Mouse (Mus musculus): ENCODE results near the gene Golm1.
A peak's percentile ranks its signal among the peaks of the same experiment; 100 is the strongest.

Gene Golm1

DNA sequence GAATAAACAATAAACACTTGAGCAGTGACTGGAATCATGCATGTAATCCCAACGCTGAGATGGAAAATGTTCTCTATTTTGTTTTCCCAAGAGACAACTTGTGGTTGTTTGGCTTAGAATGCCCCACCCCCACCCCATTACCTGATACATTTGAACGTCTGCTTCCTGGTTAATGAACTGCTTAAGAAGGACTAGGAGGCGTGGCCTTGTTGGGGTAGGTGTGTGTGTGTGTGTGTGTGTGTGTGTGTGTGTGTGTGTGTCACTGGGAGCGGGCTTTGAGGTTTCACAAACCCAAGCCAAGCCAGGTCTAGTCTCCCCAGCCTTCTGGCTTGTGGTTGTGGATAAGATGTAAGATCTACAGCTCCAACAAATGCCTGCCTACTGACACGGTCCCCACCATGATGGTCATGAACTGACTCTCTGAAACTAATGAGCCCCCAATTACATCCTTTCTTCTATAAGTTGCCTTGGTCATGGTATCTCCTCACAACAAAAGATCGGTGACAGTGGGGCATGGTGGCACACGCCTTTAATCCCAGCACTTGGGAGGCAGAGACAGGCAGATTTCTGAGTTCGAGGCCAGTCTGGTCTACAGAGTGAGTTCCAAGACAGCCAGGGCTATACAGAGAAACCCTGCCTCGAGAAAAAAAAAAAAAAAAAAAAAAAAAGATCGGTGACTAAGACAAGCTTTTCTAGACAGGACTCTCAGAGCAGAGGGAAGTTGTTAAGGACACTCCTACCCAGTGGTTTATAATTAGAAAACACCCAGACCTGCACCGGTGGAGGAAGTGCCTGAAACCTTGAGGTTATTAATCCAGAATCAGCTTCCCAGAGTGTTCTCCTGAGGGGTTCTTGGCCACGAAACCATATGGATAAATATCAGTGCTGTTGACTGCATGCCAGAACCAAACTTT lies 962 bp upstream of the Golm1 start:
- no peak for DNase-seq (ENCODE audit: low read depth, low spot score)

- no peak for DNase-seq (ENCODE audit: low read depth, low spot score)
Measured at GRCm38 (mm10) chr13:59674761-59675150, 855 bp downstream of the Golm1 start.

DNA sequence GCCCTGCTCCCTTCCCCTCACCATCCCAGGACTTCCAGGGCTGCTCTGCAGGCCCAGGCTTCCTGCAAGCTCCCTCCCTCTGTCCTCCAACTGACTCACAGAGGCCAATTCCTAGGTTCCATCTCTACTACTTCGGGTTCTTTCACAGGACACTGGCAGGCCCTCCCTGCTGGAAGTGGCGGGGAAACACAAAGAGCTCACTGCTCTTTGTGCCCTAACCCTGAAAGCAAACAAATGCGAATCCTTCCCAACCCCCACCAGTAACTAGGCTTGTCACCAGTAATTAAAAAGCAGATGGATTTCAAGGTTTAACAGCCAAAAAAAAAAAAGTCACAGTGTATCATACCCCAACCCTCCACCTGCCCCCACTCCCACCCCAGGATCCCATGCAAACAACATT lies 1.4 kb downstream of the Golm1 start:
- no peak for DNase-seq (ENCODE audit: low read depth, low spot score)

- no peak for DNase-seq (ENCODE audit: low read depth, low spot score)
Measured at GRCm38 (mm10) chr13:59673597-59673996, 2.0 kb downstream of the Golm1 start.

DNA sequence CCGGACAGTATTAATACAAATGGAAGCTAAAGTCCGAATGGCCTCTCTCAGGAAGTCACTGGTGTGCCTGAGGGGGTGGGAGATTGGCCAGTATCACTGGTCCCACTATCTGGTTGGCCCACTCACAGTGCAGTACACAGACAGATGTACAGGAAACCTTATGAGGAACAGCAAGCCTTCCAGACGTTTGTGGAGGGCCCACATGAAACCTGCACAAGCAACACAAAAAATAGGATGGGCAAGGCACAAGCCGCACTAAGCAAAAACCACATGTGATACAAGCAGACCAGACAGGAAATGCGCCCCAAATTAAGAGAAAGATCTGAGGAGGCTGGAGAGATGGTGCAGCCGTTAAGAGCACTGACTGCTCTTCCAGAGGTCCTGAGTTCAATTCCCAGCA lies 3.4 kb downstream of the Golm1 start:
- no peak for DNase-seq (ENCODE audit: low read depth, low spot score)

DNA sequence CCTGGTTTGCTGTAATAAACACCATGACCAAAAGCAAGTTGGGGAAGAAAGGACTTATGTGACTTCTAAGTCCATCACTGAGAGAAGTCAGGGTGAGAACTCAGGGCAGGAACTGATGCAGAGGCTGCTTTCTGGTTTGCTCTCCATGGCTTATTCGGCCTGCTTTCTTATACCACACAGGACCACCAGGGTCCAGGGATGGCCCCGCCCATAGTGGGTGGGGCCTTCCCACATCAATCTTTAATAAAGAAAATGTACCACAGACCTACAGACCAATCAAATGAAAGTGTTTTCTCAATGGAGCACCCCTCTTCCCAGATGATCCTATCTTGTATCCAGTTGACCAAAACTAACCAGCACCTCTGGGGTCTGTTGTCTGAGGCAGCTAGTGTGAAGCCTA lies 4.1 kb downstream of the Golm1 start:
- no peak for DNase-seq (ENCODE audit: low read depth, low spot score)

DNA sequence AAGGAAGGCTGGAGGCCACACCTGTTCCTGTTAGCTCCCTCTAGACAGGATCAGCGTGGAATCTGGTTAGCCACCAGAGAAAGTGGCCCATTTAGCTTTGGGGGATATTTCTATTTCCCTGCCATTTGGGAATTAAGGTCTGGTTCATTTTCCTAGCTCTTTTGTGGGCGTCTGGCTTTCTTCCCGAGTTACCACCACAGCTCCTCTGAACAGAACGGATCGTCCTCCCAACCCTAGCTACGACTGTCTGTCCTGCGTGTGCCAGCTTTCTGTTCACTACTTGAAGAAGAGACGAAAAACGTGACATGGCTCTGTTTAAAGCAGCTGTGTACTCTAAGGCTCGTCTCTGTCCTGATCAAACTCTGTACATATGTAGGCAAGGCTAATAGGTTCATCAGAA lies 5.7 kb downstream of the Golm1 start:
- DNase-seq (ENCODE audit: low read depth, low spot score): no peak

DNA sequence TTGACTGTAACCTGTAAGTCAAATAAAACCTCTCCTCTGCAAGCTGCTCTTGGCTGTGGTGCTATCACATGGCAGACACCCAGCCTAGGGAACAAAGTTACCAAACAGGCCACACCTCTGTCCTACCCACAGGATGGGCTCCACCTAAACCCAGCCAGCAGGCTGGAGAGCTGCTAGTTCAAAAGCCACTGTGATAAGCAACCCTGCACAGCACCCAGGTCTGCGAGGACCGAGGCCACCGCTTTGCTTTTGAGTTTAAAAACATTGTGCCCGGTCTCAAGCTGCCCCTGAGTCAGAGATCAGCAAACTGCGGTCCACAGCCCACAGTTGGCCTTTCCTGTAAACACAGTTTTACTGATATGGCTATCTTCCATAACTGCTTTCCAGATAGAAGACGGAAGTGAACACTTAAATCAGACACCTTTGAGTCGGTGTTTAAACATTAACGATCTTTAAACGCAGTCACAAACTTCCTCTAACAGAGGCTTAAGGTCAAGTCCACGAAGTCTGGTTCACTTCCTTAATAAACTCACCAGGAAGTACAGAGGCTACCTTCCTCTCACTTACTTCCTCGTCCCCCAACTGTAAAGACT lies 7.0 kb downstream of the Golm1 start:
- DNase-seq (ENCODE audit: low read depth, low spot score): peak; percentile 23

GRCm38 (mm10) chr13:59667763-59668162 lies 7.8 kb downstream of the Golm1 start:
- DNase-seq (ENCODE audit: low read depth, low spot score): no peak

DNA sequence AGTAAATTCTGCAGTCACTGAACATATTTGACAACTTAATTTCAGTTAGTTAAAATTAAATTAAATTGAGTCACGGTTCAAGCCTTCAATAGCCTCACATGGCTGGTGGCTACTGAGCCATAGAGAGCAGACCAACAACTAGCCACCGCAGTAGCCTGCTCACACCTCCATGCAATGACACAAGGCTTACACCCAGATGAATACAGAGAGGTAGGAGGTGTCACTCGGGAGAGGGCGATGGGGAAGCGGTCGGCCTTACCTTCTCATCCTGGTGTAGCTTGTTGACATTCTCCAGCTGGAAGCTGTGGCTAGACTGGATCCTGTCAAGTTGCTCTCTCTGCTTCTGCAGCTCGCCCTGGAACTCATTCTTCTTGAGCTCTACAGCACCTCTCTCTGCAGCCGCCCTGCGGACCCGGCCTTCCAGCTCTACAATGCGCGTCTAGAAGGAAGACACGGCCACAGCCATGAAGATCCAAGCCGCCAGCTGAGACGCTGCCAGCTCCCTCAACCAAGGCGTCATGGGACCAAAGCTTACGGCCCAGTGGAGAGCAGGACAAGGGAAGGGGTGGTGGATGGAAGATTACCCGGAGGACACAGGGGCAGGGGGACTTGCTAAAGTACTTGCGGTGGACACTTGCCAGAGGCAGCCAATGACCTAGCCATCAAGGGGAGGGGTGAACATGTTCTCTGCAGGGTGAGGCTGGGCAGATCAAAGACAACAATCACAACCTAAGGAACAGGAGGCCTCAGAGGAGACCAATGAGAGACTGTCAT lies 11.5 kb downstream of the Golm1 start:
- DNase-seq (ENCODE audit: low read depth, low spot score): no peak

GRCm38 (mm10) chr13:59661966-59662365 lies 13.6 kb downstream of the Golm1 start:
- DNase-seq (ENCODE audit: low read depth, low spot score): no peak

DNA sequence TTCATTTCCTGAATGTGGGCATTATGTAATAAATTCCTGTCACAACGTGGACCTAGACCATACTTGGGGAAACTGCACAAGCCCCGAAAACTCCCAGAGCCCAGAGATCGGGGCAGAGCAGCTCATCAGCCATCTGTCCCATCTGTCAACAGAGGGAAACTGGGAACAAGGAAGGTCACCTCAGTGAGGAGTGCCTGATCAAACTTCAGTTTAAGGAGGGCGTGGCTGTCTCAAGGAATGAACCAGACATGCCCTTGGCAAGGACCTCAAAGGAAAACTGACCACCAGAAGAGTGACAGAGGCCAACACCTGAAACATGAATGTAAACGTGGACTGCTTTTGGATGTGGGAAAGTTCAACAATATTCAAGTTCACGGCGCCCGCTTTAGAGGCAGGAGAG lies 14.2 kb downstream of the Golm1 start:
- DNase-seq (ENCODE audit: low read depth, low spot score): no peak

GRCm38 (mm10) chr13:59660371-59660770 lies 15.2 kb downstream of the Golm1 start:
- DNase-seq (ENCODE audit: low read depth, low spot score): no peak

DNA sequence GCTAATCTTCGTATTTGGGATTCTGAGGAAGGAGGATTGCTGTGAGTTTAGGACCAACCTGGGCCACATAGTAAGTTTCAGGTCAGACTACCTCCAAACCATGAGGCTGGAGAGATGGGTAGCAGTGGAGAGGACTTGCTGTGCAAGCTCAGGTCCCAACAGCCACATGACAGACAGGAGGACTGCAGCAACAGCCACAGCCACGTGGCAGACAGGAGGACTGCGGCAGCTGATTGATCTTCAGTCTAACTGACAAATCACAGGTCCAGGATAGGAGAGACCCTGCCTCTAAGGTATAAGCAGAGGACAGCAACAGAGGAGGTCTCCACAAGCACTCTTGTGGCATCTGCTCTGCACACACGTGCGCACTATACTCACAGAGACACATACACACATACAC lies 17.8 kb downstream of the Golm1 start:
- DNase-seq (ENCODE audit: low read depth, low spot score): no peak

DNA sequence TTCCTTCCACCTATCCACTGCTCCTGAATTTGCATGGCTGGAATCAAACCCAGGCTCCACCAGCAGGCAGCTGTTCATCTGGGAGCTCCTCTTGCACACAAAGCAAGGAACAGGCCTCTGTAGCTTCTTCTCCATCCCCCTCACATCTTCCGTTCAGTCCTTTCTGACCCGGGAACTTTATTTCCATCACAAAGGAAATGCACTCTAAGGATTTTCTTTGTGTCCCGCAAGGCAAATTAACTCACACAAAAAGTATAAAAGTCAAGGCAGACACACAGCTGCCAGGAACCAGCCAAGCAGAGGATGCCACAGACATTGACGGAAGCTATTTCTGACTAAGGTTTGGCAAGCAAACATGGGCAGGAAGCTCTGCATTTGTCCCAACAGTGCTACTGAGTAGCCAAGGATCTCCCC lies 18.6 kb downstream of the Golm1 start:
- DNase-seq (ENCODE audit: low read depth, low spot score): no peak

DNA sequence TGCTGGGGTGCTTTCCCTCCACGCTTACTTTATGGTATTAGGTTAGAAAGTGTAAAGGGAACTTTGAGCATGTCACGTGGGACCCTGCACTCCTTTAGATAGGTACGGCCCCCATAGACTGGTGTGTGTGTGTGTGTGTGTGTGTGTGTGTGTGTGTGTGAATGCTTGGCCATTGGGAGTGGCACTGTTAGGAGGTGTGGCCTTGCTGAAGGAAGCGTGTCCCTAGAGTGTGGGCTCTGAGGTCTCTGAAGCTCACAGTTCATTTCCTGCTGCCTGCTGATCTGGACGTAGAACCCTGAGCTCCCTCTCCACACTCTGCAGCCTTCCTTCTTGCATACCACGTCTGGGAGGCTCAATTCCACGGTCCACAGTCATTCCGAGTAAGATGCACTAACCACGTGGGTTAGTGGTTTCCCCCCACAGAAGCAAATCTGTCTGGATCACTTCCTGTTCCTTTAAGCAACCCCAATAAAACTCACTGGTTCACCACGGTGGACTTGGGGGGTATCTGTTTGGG lies 19.2 kb downstream of the Golm1 start:
- DNase-seq (ENCODE audit: low read depth, low spot score): no peak

GRCm38 (mm10) chr13:59655718-59656315 lies 19.8 kb downstream of the Golm1 start:
- no peak for DNase-seq (ENCODE audit: low read depth, low spot score)

DNA sequence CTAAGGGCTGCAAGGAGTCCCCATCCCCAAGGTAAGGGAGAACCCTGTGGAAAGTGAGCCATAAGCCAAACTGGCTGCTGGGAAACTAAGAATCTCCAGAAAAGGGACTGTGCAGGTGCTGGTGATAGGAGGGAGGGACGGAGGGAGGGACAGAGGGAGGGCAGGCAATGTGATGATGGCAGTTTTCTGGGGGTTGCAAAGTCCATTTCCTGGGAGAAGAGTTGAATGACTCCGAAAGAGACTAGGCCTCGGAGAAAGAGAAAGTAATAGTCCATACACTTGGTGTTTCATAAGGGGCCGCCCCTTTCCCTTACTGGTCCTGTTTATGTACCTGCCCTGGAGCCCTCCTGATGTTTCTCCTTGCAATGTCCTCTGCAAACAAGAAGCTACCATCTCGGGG lies 21.1 kb downstream of the Golm1 start:
- no peak for DNase-seq (ENCODE audit: low read depth, low spot score)

- DNase-seq (ENCODE audit: low read depth, low spot score): no peak
Measured at GRCm38 (mm10) chr13:59653136-59653535, 22.5 kb downstream of the Golm1 start.

GRCm38 (mm10) chr13:59652651-59653050 lies 23.0 kb downstream of the Golm1 start:
- no peak for DNase-seq (ENCODE audit: low read depth, low spot score)

DNA sequence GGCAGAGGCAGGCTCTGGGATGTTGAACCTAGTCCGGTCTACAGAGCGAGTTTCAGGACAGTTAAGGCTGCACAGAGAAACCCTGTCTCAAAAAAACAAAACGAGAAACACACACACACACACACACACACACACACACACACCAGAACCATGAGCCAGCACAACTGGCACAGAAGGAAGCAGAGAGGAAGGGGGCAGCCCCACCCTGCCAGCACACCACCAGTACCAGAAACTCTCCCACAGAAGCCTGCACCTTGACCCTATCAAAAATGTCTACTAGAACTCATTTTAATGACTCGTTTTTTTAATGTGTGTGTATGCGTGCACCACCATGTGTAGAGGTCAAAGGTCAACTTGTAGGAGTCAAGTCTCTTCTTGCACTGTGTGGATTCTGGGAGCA lies 25.8 kb downstream of the Golm1 start:
- no peak for DNase-seq (ENCODE audit: low read depth, low spot score)

- DNase-seq (ENCODE audit: low read depth, low spot score): no peak
Measured at GRCm38 (mm10) chr13:59648598-59648997, 27.0 kb downstream of the Golm1 start.

Measured in skeletal muscle tissue, adult 2 months (tissue).